Mouse (Mus musculus): ENCODE measurements at regions not wholly inside any gene's neighbourhood (a gene's known extent, or its start where the extent isn't known, plus 50 kb on each side); places are given as distances from the start of the nearest gene placed in this dataset.

DNA sequence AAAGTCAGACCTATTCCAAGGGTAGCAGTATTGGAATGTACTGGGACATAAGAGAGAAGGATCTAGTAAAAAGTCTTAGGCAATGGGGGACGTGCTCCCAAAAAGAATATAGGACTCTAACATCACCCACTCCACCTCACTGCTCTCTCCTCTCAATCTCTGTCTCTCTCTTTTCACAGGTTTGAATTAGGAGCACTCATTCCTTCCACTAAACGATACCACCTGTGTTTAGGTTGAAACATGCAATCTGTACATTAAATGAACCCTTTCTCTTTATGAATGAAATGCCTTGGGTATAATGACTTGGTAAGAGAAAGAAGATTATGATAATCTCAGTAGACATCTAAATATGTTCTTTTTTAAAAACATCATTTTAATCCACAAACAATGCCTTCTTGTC is 129.4 kb downstream of the Zpld1 start:
- H3K36me3 ChIP-seq (ENCODE audit: control insufficient read depth, insufficient read depth, low read length, poor library complexity, severe bottlenecking): no peaks in the 10 kb centered on the region
- no peaks in the 10 kb centered on the region for H3K27me3 ChIP-seq (ENCODE audit: control insufficient read depth, insufficient read depth, low read length, poor library complexity, severe bottlenecking)
- no peak for DNase-seq (ENCODE audit: low read depth, low spot score)

DNA sequence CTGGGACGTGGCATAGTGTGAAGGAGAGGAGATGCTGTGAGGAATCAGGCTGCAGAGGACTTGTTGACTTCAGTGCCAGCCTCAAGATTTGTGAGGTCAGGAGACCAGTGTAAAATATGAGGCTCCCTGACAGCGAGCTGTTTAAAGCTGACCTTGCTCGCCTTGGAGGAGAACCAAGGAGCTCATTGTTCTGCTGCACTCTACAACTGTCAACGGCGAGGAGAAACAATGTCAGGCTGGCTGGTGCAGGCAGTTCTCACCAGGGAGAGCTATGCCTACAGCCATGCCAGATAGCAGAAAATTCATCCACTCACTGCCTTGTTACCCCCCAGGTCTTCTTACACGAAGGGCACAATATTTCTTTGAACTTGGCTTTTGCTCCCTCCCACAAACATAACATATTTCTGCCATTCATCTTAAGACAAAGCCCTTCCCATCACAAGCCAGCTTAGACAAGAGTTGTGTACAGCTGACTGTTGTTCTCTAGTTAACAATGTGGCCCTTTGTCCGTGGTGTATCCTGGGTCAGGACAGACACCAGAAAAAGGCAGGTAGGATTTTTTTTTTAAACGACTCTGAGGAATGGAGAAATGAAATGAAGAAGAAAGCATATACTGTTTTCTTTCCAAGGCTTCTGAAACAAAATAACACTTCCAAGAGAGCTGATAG is 131.5 kb downstream of the Zpld1 start:
- no peaks in the 10 kb centered on the region for H3K36me3 ChIP-seq (ENCODE audit: control insufficient read depth, insufficient read depth, low read length, poor library complexity, severe bottlenecking)

GRCm38 (mm10) chr16:55162926-55163325 is 134.9 kb downstream of the Zpld1 start:
- DNase-seq (ENCODE audit: low read depth, low spot score): no peak
- Histone ChIP-seq H3K27me3 (ENCODE audit: control insufficient read depth, insufficient read depth, low read length, poor library complexity, severe bottlenecking) (no peaks in the 10 kb centered on the region), H3K36me3 (ENCODE audit: control insufficient read depth, insufficient read depth, low read length, poor library complexity, severe bottlenecking) (no peaks in the 10 kb centered on the region)

More for the DNA sequence above, 131.5 kb downstream of the Zpld1 start:
- no peaks in the 10 kb centered on the region for H3K27me3 ChIP-seq (ENCODE audit: control insufficient read depth, insufficient read depth, low read length, poor library complexity, severe bottlenecking)
- DNase-seq (ENCODE audit: low read depth, low spot score): no peak

DNA sequence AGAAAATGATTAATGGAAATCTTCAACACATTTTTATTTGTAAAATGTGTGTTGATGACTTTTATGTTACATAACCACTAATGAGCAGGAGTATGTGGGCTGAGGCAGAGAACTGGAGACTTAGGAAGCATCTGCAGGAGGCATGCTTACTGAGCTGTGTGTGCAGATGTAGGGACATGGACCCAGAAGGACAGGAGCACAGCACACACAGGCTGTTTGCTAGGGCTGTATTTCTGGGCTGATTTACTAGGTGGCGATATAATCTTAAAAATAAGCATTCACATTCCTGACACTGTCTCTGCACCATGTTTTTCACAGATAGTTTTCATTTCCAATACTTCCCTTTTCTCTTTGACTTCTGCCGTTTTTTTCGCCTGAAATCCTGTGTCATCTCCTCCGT is 146.1 kb downstream of the Zpld1 start:
- no peaks in the 10 kb centered on the region for H3K27me3 ChIP-seq (ENCODE audit: control insufficient read depth, insufficient read depth, low read length, poor library complexity, severe bottlenecking)
- no peaks in the 10 kb centered on the region for H3K36me3 ChIP-seq (ENCODE audit: control insufficient read depth, insufficient read depth, low read length, poor library complexity, severe bottlenecking)
- DNase-seq (ENCODE audit: low read depth, low spot score): no peak

- Histone ChIP-seq H3K36me3 (ENCODE audit: control insufficient read depth, insufficient read depth, low read length, poor library complexity, severe bottlenecking) (no peaks in the 10 kb centered on the region), H3K27me3 (ENCODE audit: control insufficient read depth, insufficient read depth, low read length, poor library complexity, severe bottlenecking) (no peaks in the 10 kb centered on the region)
- DNase-seq (ENCODE audit: low read depth, low spot score): no peak
These were observed 155.2 kb downstream of the Zpld1 start for GRCm38 (mm10) chr16:55142431-55143173.

DNA sequence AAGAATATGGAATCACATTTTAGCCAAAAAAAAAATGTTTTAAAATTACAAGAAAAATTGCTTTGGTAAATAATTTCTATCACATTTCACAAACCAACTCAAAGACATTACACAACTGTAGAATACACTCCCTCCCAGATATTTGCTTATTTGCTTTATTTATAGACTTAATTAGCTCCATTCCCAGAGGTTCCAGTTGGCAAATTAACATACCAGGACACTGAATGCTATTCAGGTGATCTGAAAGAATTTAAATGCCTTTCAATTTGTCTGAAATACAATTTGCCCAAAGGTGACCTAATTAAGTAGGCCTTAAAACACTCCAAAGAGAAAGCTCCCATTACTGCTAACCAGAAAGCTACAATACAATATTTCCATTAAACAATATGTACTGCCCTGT is 162.8 kb downstream of the Zpld1 start:
- H3K27me3 ChIP-seq (ENCODE audit: control insufficient read depth, insufficient read depth, low read length, poor library complexity, severe bottlenecking): no peaks in the 10 kb centered on the region
- no peaks in the 10 kb centered on the region for H3K36me3 ChIP-seq (ENCODE audit: control insufficient read depth, insufficient read depth, low read length, poor library complexity, severe bottlenecking)
- DNase-seq (ENCODE audit: low read depth, low spot score): no peak

- DNase-seq (ENCODE audit: low read depth, low spot score): no peak
- H3K27me3 ChIP-seq (ENCODE audit: control insufficient read depth, insufficient read depth, low read length, poor library complexity, severe bottlenecking): no peaks in the 10 kb centered on the region
- H3K36me3 ChIP-seq (ENCODE audit: control insufficient read depth, insufficient read depth, low read length, poor library complexity, severe bottlenecking): no peaks in the 10 kb centered on the region
These were observed 200.1 kb downstream of the Zpld1 start for GRCm38 (mm10) chr16:55097651-55098050.

GRCm38 (mm10) chr16:55087461-55087860 is 210.3 kb downstream of the Zpld1 start:
- H3K36me3 ChIP-seq (ENCODE audit: control insufficient read depth, insufficient read depth, low read length, poor library complexity, severe bottlenecking): no peaks in the 10 kb centered on the region
- no peak for DNase-seq (ENCODE audit: low read depth, low spot score)
- H3K27me3 ChIP-seq (ENCODE audit: control insufficient read depth, insufficient read depth, low read length, poor library complexity, severe bottlenecking): no peaks in the 10 kb centered on the region

DNA sequence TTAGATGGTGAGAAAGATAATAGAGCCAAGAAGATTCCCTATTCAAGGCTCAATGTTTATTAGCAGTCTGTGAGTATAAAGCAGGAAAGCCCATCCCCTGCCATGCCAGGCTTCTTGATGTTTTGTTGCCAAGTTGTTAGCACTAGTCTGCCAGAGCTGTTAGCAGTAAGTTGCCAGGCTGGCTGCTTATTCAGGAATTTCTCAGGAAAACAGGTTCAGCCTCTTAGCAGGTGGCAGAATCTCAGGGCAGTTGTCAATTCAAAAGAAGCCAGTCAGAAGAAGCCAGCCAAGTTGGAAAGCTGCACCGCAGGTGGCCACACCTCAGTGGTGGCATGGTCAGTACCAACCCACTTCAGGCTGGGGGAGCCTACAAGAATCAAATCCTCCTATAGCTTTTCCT is 221.6 kb downstream of the Zpld1 start:
- DNase-seq (ENCODE audit: low read depth, low spot score): no peak
- Histone ChIP-seq H3K27me3 (ENCODE audit: control insufficient read depth, insufficient read depth, low read length, poor library complexity, severe bottlenecking) (no peaks in the 10 kb centered on the region), H3K36me3 (ENCODE audit: control insufficient read depth, insufficient read depth, low read length, poor library complexity, severe bottlenecking) (no peaks in the 10 kb centered on the region)

DNA sequence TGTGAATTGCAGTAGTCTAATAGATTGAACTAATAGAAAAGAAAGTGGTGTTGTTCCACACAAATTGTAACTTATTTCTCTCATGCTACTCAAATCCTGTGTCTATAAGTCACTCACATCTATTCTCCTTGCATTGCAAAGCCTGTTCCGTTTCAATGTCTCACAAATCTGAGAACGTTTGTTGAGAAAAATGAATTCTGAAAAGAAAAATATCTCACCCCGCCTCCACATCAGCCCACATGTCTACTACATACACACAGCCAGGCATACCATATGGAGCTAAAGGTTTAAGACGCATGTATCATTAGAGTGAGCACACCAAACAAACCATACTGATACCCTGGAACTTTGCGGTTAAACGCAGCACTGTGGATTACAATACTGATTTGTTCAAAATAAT is 258.0 kb downstream of the Zpld1 start:
- Histone ChIP-seq H3K27me3 (ENCODE audit: control insufficient read depth, insufficient read depth, low read length, poor library complexity, severe bottlenecking) (no peaks in the 10 kb centered on the region), H3K36me3 (ENCODE audit: control insufficient read depth, insufficient read depth, low read length, poor library complexity, severe bottlenecking) (no peaks in the 10 kb centered on the region)
- DNase-seq (ENCODE audit: low read depth, low spot score): no peak

GRCm38 (mm10) chr16:55001661-55002289 is 296.0 kb downstream of the Zpld1 start:
- Histone ChIP-seq H3K36me3 (ENCODE audit: control insufficient read depth, insufficient read depth, low read length, poor library complexity, severe bottlenecking) (no peaks in the 10 kb centered on the region), H3K27me3 (ENCODE audit: control insufficient read depth, insufficient read depth, low read length, poor library complexity, severe bottlenecking) (no peaks in the 10 kb centered on the region)
- DNase-seq (ENCODE audit: low read depth, low spot score): no peak

DNA sequence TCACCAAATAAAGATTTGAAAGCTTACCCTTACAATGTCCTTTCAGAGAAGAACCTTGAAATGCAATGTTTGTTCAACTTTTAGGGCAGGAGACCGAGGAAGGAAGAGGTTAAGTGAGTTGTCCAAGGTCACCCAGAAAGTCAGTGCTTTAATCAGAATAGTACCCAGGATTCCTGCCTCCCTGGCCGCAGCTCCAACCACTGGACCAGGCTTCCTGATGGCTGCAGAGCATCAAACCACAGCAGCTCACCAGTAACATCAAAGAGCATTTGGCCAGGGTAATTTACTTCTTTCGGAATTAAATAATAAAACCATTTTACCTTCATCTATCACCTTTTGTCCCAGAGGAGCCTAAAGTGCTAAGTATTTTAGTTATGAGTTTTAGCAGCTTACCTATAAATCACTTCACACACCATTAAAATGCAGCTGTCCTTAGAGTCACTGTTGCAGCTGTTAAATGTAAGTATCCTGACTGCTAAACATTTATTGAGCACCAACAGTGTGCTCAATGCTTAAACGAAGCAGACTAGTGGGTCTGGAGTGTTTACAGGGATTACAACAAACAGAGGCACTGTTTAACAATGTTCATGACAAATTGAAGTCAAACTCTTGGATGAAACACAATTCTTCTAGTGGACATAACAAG is 306.1 kb downstream of the Zpld1 start:
- DNase-seq (ENCODE audit: low read depth, low spot score): no peak
- Histone ChIP-seq H3K36me3 (ENCODE audit: control insufficient read depth, insufficient read depth, low read length, poor library complexity, severe bottlenecking) (no peaks in the 10 kb centered on the region), H3K27me3 (ENCODE audit: control insufficient read depth, insufficient read depth, low read length, poor library complexity, severe bottlenecking) (no peaks in the 10 kb centered on the region)

- H3K36me3 ChIP-seq (ENCODE audit: control insufficient read depth, insufficient read depth, low read length, poor library complexity, severe bottlenecking): no peaks in the 10 kb centered on the region
- H3K27me3 ChIP-seq (ENCODE audit: control insufficient read depth, insufficient read depth, low read length, poor library complexity, severe bottlenecking): no peaks in the 10 kb centered on the region
- DNase-seq (ENCODE audit: low read depth, low spot score): peak; percentile 16
These were observed 314.0 kb downstream of the Zpld1 start for GRCm38 (mm10) chr16:54983759-54984218.

DNA sequence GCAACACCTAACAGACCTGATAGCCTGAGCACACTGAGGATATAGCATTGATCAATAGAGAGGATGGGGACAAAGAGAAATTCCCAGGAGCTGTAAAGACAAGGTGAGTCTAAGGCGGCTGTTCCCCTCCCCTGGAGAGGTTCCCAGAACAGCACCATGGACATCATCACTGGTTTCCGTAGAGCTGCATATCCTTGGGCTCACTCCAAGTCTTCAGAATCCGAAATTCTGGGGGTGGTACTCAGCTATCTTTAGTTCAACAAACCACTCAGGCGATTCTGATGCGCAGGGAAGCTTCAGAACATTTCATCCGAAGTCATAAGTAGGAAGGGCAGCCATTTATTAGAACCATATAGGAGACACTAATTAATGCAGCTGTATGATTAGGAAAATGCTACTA is 327.4 kb downstream of the Zpld1 start:
- no peaks in the 10 kb centered on the region for H3K36me3 ChIP-seq (ENCODE audit: control insufficient read depth, insufficient read depth, low read length, poor library complexity, severe bottlenecking)
- no peak for DNase-seq (ENCODE audit: low read depth, low spot score)

GRCm38 (mm10) chr16:54943808-54944315 is 353.9 kb downstream of the Zpld1 start:
- Histone ChIP-seq H3K36me3 (ENCODE audit: control insufficient read depth, insufficient read depth, low read length, poor library complexity, severe bottlenecking) (no peaks in the 10 kb centered on the region), H3K27me3 (ENCODE audit: control insufficient read depth, insufficient read depth, low read length, poor library complexity, severe bottlenecking) (no peaks in the 10 kb centered on the region)
- DNase-seq (ENCODE audit: low read depth, low spot score): no peak

More for the DNA sequence above, 327.4 kb downstream of the Zpld1 start:
- H3K27me3 ChIP-seq (ENCODE audit: control insufficient read depth, insufficient read depth, low read length, poor library complexity, severe bottlenecking): no peaks in the 10 kb centered on the region
